Mouse (Mus musculus) CH12F3 (cell line): ENCODE results near the gene Gm2244.
"Not testable (repeated sequence)": the region's sequence is repeated elsewhere in the genome, so short reads cannot be mapped to it uniquely, and the experiment has no call there.

Experiments
- in situ Hi-C: fragments of 300-500 bp; cut with MboI; formaldehyde crosslinking; loops from 2 replicates; pipeline ENCODE4 v1.14.3; 2020; ENCODE audit warnings: low sequenced_read_pairs

Gm2244 gene

GRCm38 (mm10) chr14:19549863-19550262 is at the start of gene Gm2244:
Gene Gm2244, minus strand, starts transcription at chr14:19549963.
- in situ Hi-C loops, result not testable (repeated sequence)

GRCm38 (mm10) chr14:19584804-19585667 is 35.3 kb upstream of the Gm2244 start, which contains the start of gene Gm2237:
Gene Gm2237, minus strand, starts transcription at chr14:19585135.
- in situ Hi-C loops, result not testable (repeated sequence)
